Mouse (Mus musculus) hindbrain, embryonic 16.5 days (tissue): ENCODE measurements at regions not wholly inside any gene's neighbourhood (a gene's known extent, or its start where the extent isn't known, plus 50 kb on each side); places are given as distances from the start of the nearest gene placed in this dataset.

Source experiments
- ATAC-seq: fragments of 200-750 bp; cut with Nextera tagmentation; 2 replicates; pipeline ENCODE4 v1.8.0; 2017; ENCODE audit warnings: moderate TSS enrichment, moderate library complexity
- H3K27ac ChIP-seq: fragments of 300-500 bp; sonication (generic); 2 replicates; pipeline ENCODE4 v1.5.1; 2014; ENCODE audit warnings: low read depth, mild to moderate bottlenecking, control low read depth, low read length, moderate library complexity
- H3K27me3 ChIP-seq: fragments of 300-500 bp; sonication (generic); replicated peaks from 2 replicates; pipeline ENCODE4 v1.6.1; 2014; ENCODE audit warnings: low read length; ENCODE audit not compliant: control insufficient read depth, insufficient read depth
- H3K36me3 ChIP-seq: fragments of 300-500 bp; sonication (generic); 2 replicates; pipeline ENCODE4 v1.6.1; 2014; ENCODE audit warnings: mild to moderate bottlenecking, low read length, moderate library complexity, mixed read lengths; ENCODE audit not compliant: control insufficient read depth, insufficient read depth
- H3K4me1 ChIP-seq: fragments of 300-500 bp; sonication (generic); 2 replicates; pipeline ENCODE4 v1.6.1; 2014; ENCODE audit warnings: low read depth, low read length; ENCODE audit not compliant: control insufficient read depth, insufficient read depth
- H3K4me2 ChIP-seq: fragments of 300-500 bp; sonication (generic); 2 replicates; pipeline ENCODE4 v1.6.1; 2014; ENCODE audit warnings: mild to moderate bottlenecking, low read length, control low read depth, moderate library complexity
- H3K4me3 ChIP-seq: fragments of 300-500 bp; sonication (generic); 2 replicates; pipeline ENCODE4 v1.5.1; 2014; ENCODE audit warnings: mild to moderate bottlenecking, low read length, control low read depth, moderate library complexity
- H3K9ac ChIP-seq: fragments of 300-500 bp; sonication (generic); 2 replicates; pipeline ENCODE4 v1.6.1; 2014; ENCODE audit warnings: low read depth, mild to moderate bottlenecking, control low read depth, low read length, moderate library complexity
- H3K9me3 ChIP-seq: fragments of 300-500 bp; sonication (generic); 2 replicates; pipeline ENCODE4 v1.6.1; 2014; ENCODE audit warnings: mild to moderate bottlenecking, low read length, moderate library complexity; ENCODE audit not compliant: control insufficient read depth
- WGBS: fragments of 180-500 bp; shearing (Covaris S2); extraction: QIAGEN DNeasy Blood & Tissue Kit; methylation state at CpG from one replicate; pipeline ENCODE4 v1.1.7; 2014; 5-methylcytosine and 5-hydroxymethylcytosine counted together

GRCm38 (mm10) chr13:102113941-102114340, 345.9 kb upstream of the Pik3r1 start:
- Histone ChIP-seq H3K4me2 (no peak overlapping the region), H3K27ac (no peak overlapping the region), H3K36me3 (no peaks in the 10 kb centered on the region), H3K4me1 (no peaks in the 10 kb centered on the region), H3K4me3 (no peak overlapping the region), H3K27me3 (no peaks in the 10 kb centered on the region), H3K9ac (no peak overlapping the region), H3K9me3 (no peaks in the 10 kb centered on the region)
- ATAC-seq, result no peak
- 90% methylated on average over 5 of the region's 5 CpGs for WGBS

- no peak overlapping the region for H3K27ac ChIP-seq
- H3K4me1 ChIP-seq, result no peaks in the 10 kb centered on the region
- H3K9ac ChIP-seq, result no peak overlapping the region
- H3K36me3 ChIP-seq, result no peaks in the 10 kb centered on the region
- ATAC-seq, result no peak
- no peaks in the 10 kb centered on the region for H3K9me3 ChIP-seq
- WGBS, result 90% methylated on average over 6 of the region's 6 CpGs
- no peak overlapping the region for H3K4me3 ChIP-seq
- H3K27me3 ChIP-seq, result no peaks in the 10 kb centered on the region
- H3K4me2 ChIP-seq, result no peak overlapping the region
Observed at GRCm38 (mm10) chr13:102122341-102122740, 354.3 kb upstream of the Pik3r1 start.

GRCm38 (mm10) chr13:102127933-102128430, 360.0 kb upstream of the Pik3r1 start:
- Histone ChIP-seq H3K27ac (no peak overlapping the region), H3K4me3 (no peak overlapping the region), H3K36me3 (no peaks in the 10 kb centered on the region), H3K27me3 (no peaks in the 10 kb centered on the region), H3K4me2 (no peak overlapping the region), H3K9ac (no peak overlapping the region), H3K9me3 (no peaks in the 10 kb centered on the region), H3K4me1 (no peaks in the 10 kb centered on the region)
- ATAC-seq, result no peak
- 82% methylated on average over 4 of the region's 4 CpGs for WGBS

- H3K4me2 ChIP-seq, result no peak overlapping the region
- 81% methylated on average over 2 of the region's 2 CpGs for WGBS
- H3K4me3 ChIP-seq, result no peak overlapping the region
- no peaks in the 10 kb centered on the region for H3K9me3 ChIP-seq
- no peaks in the 10 kb centered on the region for H3K27me3 ChIP-seq
- H3K36me3 ChIP-seq, result no peaks in the 10 kb centered on the region
- H3K4me1 ChIP-seq, result no peaks in the 10 kb centered on the region
- ATAC-seq, result no peak
- no peak overlapping the region for H3K9ac ChIP-seq
- no peak overlapping the region for H3K27ac ChIP-seq
Observed at GRCm38 (mm10) chr13:102131459-102131858, 363.4 kb upstream of the Pik3r1 start.

- 48% methylated on average over 5 of the region's 5 CpGs for WGBS
- Histone ChIP-seq H3K4me1 (no peaks in the 10 kb centered on the region), H3K9ac (no peak overlapping the region), H3K27ac (no peak overlapping the region), H3K9me3 (no peaks in the 10 kb centered on the region), H3K4me3 (no peak overlapping the region), H3K27me3 (no peaks in the 10 kb centered on the region), H3K36me3 (no peaks in the 10 kb centered on the region), H3K4me2 (no peak overlapping the region)
- no peak for ATAC-seq
Observed at GRCm38 (mm10) chr13:102132154-102132553, 364.1 kb upstream of the Pik3r1 start.

- H3K9ac ChIP-seq, result no peak overlapping the region
- no peaks in the 10 kb centered on the region for H3K36me3 ChIP-seq
- no peaks in the 10 kb centered on the region for H3K4me1 ChIP-seq
- no peak overlapping the region for H3K4me3 ChIP-seq
- WGBS, result 46% methylated on average over 2 of the region's 2 CpGs
- no peaks in the 10 kb centered on the region for H3K27me3 ChIP-seq
- no peak for ATAC-seq
- H3K9me3 ChIP-seq, result no peaks in the 10 kb centered on the region
- H3K4me2 ChIP-seq, result no peak overlapping the region
- H3K27ac ChIP-seq, result no peak overlapping the region
Observed at GRCm38 (mm10) chr13:102132696-102133095, 364.7 kb upstream of the Pik3r1 start.

GRCm38 (mm10) chr13:102135210-102135609, 367.2 kb upstream of the Pik3r1 start:
- Histone ChIP-seq H3K27ac (no peak overlapping the region), H3K4me3 (no peak overlapping the region)
- ATAC-seq, result no peak

GRCm38 (mm10) chr13:102142986-102143385, 375.0 kb upstream of the Pik3r1 start:
- Histone ChIP-seq H3K9ac (no peak overlapping the region), H3K36me3 (no peaks in the 10 kb centered on the region), H3K9me3 (no peaks in the 10 kb centered on the region), H3K4me2 (no peak overlapping the region), H3K4me1 (no peaks in the 10 kb centered on the region), H3K27ac (no peak overlapping the region), H3K27me3 (no peaks in the 10 kb centered on the region), H3K4me3 (no peak overlapping the region)
- WGBS, result 95% methylated on average over 7 of the region's 7 CpGs
- ATAC-seq, result no peak

More at GRCm38 (mm10) chr13:102135210-102135609, 367.2 kb upstream of the Pik3r1 start:
- H3K27me3 ChIP-seq, result no peaks in the 10 kb centered on the region
- H3K4me2 ChIP-seq, result no peak overlapping the region
- H3K9me3 ChIP-seq, result no peaks in the 10 kb centered on the region
- no peaks in the 10 kb centered on the region for H3K36me3 ChIP-seq
- no peak overlapping the region for H3K9ac ChIP-seq
- no peaks in the 10 kb centered on the region for H3K4me1 ChIP-seq

GRCm38 (mm10) chr13:102143848-102144247, 375.8 kb upstream of the Pik3r1 start:
- no peak for ATAC-seq
- Histone ChIP-seq H3K36me3 (no peaks in the 10 kb centered on the region), H3K27ac (no peak overlapping the region), H3K9ac (no peak overlapping the region), H3K4me1 (no peaks in the 10 kb centered on the region), H3K9me3 (no peaks in the 10 kb centered on the region), H3K27me3 (no peaks in the 10 kb centered on the region), H3K4me2 (no peak overlapping the region), H3K4me3 (no peak overlapping the region)
- 93% methylated on average over 2 of the region's 2 CpGs for WGBS

GRCm38 (mm10) chr13:102148039-102148438, 380.0 kb upstream of the Pik3r1 start:
- no peaks in the 10 kb centered on the region for H3K9me3 ChIP-seq
- no peak overlapping the region for H3K4me3 ChIP-seq
- H3K36me3 ChIP-seq, result no peaks in the 10 kb centered on the region
- H3K4me2 ChIP-seq, result no peak overlapping the region
- H3K9ac ChIP-seq, result no peak overlapping the region
- H3K27ac ChIP-seq, result no peak overlapping the region
- H3K27me3 ChIP-seq, result no peaks in the 10 kb centered on the region
- H3K4me1 ChIP-seq, result no peaks in the 10 kb centered on the region
- ATAC-seq, result no peak
- 97% methylated on average over 2 of the region's 2 CpGs for WGBS
